Mouse (Mus musculus) testis, adult 2 months (tissue): ENCODE measurements around the gene Olr1.

ENCODE experiments used
- CTCF ChIP-seq: fragments of 200-500 bp; IDR thresholded peaks from 2 replicates; pipeline ENCODE4 v1.5.1; 2012; ENCODE audit warnings: low read depth, mild to moderate bottlenecking, inconsistent platforms, low read length, moderate library complexity; ENCODE audit not compliant: control insufficient read depth, insufficient read depth, insufficient replicate concordance
- POLR2A ChIP-seq: fragments of 200-500 bp; IDR thresholded peaks from 2 replicates; pipeline ENCODE4 v1.6.1; 2012; ENCODE audit warnings: low read depth, mild to moderate bottlenecking, inconsistent platforms, low read length, moderate library complexity; ENCODE audit not compliant: control insufficient read depth

- no peak for TF ChIP-seq CTCF
- TF ChIP-seq POLR2A = peak; percentile 90
These were observed 26.2 kb upstream of the Olr1 start, which contains the start of gene Gabarapl1 for GRCm38 (mm10) chr6:129532942-129533860.
